Comparison of ENCODE assay signal across 19 mouse cellular contexts in the genomic region with DNA sequence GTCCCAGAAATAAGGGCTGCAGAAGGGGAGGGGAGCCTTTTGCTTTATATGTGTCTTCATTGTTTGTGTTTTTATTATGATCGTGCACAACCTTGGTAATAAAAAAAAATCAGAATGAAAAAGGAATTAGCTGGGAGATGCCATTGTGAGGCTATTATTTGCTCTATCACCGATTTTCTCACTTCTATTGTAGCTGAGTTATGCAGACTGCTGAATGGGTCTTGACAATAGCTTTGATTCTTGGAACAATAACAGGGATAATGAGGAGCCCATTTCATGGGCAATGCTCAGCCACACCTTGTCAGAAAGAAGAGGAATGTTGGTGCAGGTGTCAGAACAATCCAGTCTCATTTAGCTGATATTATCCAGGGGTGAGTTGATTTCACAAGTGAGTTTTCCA.
DNase-seq lines count a peak whose midpoint lies in the region; ATAC-seq and TF ChIP-seq lines count a peak whose summit lies in the region.
"Had no signal": no experiment of that assay in that cellular context is flagged by ENCODE, and none has a peak within 500 bp of the region (broad histone marks: within the 10 kb centered on the region; RNA-seq: fewer than 3 reads in every experiment).

No protein-coding gene starts in this region.

- DNase-seq in ES-CJ7 (ENCODE audit: low read depth, low spot score) (peak; percentile 45), ES-E14 (ENCODE audit: low read depth, low spot score) (peak; percentile 42), WW6 (ENCODE audit: low read depth, low spot score) (peak; percentile 4)
- no peak for DNase-seq in lung, adult 2 months
- DNase-seq in T-cell, adult 2 months (ENCODE audit: low spot score): no peak
- no peak for DNase-seq in hindbrain, embryonic 11.5 days (ENCODE audit: low spot score)
- DNase-seq: adrenal gland, adult 2 months; adrenal gland, postnatal 10 days; adrenal gland, postnatal 25 days; cerebellum, adult 11-12 months; cerebellum, adult 2 months; cerebellum, adult 9-10 months; cerebellum, postnatal 10 days; cerebellum, postnatal 25 days; forebrain, postnatal 0 days had no signal

- no peak overlapping the region for H3K27ac ChIP-seq in ES-E14 (ENCODE audit: insufficient read depth, low read depth, low read length, poor library complexity, severe bottlenecking)
- H3K27ac ChIP-seq in hindbrain, embryonic 11.5 days (ENCODE audit: low read depth, low read length): no peak overlapping the region
- H3K27ac ChIP-seq: embryonic facial prominence, embryonic 10.5 days; embryonic facial prominence, embryonic 12.5 days; forebrain, embryonic 13.5 days; forebrain, embryonic 15.5 days had no signal

- 74% methylated on average over 2 of the region's 2 CpGs for WGBS in lung, adult 2 months
- 63% methylated on average over 2 of the region's 2 CpGs for WGBS in hindbrain, embryonic 11.5 days

- no peak overlapping the region for H3K9ac ChIP-seq in ES-E14 (ENCODE audit: insufficient read depth, low read depth, low read length, poor library complexity, severe bottlenecking)
- H3K9ac ChIP-seq in hindbrain, embryonic 11.5 days (ENCODE audit: low read depth, low read length): no peak overlapping the region
- H3K9ac ChIP-seq: embryonic facial prominence, embryonic 12.5 days; forebrain, embryonic 13.5 days; forebrain, embryonic 15.5 days; forebrain, postnatal 0 days had no signal

- H3K4me2 ChIP-seq in hindbrain, embryonic 11.5 days (replicated peaks; ENCODE audit: low read depth, low read length): no peak overlapping the region
- H3K4me2 ChIP-seq: embryonic facial prominence, embryonic 12.5 days; forebrain, embryonic 13.5 days; forebrain, embryonic 15.5 days had no signal

- ATAC-seq in hindbrain, embryonic 11.5 days (ENCODE audit: low FRiP score): no peak
- ATAC-seq: forebrain, embryonic 13.5 days; forebrain, embryonic 15.5 days; forebrain, postnatal 0 days had no signal

- peaks cover 0 to 2% of the 10 kb centered on the region in 2 experiments; a peak in 1 of 4 replicates for H3K4me1 ChIP-seq in ES-E14 (ENCODE audit: control insufficient read depth in 2 of 2, insufficient read depth in 2 of 2, low read length in 2 of 2, poor library complexity in 1 of 2)
- H3K4me1 ChIP-seq in lung, adult 2 months (ENCODE audit: control insufficient read depth, insufficient read depth, low read length): no peaks in the 10 kb centered on the region
- H3K4me1 ChIP-seq in hindbrain, embryonic 11.5 days (replicated peaks; ENCODE audit: control insufficient read depth, insufficient read depth, low read length): no peaks in the 10 kb centered on the region
- H3K4me1 ChIP-seq: embryonic facial prominence, embryonic 10.5 days; embryonic facial prominence, embryonic 12.5 days; forebrain, embryonic 13.5 days; forebrain, embryonic 15.5 days had no signal

- in situ Hi-C loops in ES-E14 (cut with MboI; ENCODE audit: low sequenced_read_pairs in 2 of 2, unreplicated experiment in 2 of 2): no loop called here

- TF ChIP-seq POLR2A in lung, adult 2 months (IDR thresholded peaks at IDR 0.05; ENCODE audit: borderline replicate concordance, extremely low read depth, low read depth, low read length): no peak

- no peak for TF ChIP-seq CTCF in lung, adult 2 months (IDR thresholded peaks at IDR 0.05; ENCODE audit: insufficient read depth, low read length)

- no peak overlapping the region for H3K4me3 ChIP-seq in ES-E14 (ENCODE audit: insufficient read depth in 1 of 2, low read depth in 1 of 2, low read length in 2 of 2, poor library complexity in 1 of 2, severe bottlenecking in 1 of 2)
- H3K4me3 ChIP-seq in lung, adult 2 months (replicated peaks; ENCODE audit: extremely low read depth, low read depth, low read length): no peak overlapping the region
- no peak overlapping the region for H3K4me3 ChIP-seq in hindbrain, embryonic 11.5 days (ENCODE audit: low read depth, low read length)
- H3K4me3 ChIP-seq: embryonic facial prominence, embryonic 10.5 days; embryonic facial prominence, embryonic 12.5 days; forebrain, embryonic 13.5 days; forebrain, embryonic 15.5 days had no signal

- no peaks in the 10 kb centered on the region for H3K36me3 ChIP-seq in ES-E14 (ENCODE audit: control insufficient read depth, insufficient read depth, low read length, poor library complexity, severe bottlenecking)
- H3K36me3 ChIP-seq in hindbrain, embryonic 11.5 days (ENCODE audit: control insufficient read depth, insufficient read depth, low read length): no peaks in the 10 kb centered on the region
- H3K36me3 ChIP-seq: embryonic facial prominence, embryonic 10.5 days; embryonic facial prominence, embryonic 12.5 days; forebrain, embryonic 15.5 days had no signal

- H3K27me3 ChIP-seq in hindbrain, embryonic 11.5 days (ENCODE audit: control insufficient read depth, insufficient read depth, low read length): no peaks in the 10 kb centered on the region
- H3K27me3 ChIP-seq: embryonic facial prominence, embryonic 12.5 days; forebrain, embryonic 15.5 days had no signal

- H3K9me3 ChIP-seq in ES-E14 (ENCODE audit: control insufficient read depth, insufficient read depth, low read depth, low read length): no peaks in the 10 kb centered on the region
- H3K9me3 ChIP-seq in hindbrain, embryonic 11.5 days (ENCODE audit: control insufficient read depth, low read length): no peaks in the 10 kb centered on the region
- H3K9me3 ChIP-seq: embryonic facial prominence, embryonic 10.5 days; embryonic facial prominence, embryonic 12.5 days; forebrain, embryonic 13.5 days; forebrain, embryonic 15.5 days had no signal

TF ChIP-seq in ES-E14, 5 proteins besides CTCF, POLR2A, EP300 and RAD21:
- TF ChIP-seq CHD2 (IDR thresholded peaks at IDR 0.05; ENCODE audit: low read depth, low read length) (no peak), ZC3H11A (IDR thresholded peaks at IDR 0.05; ENCODE audit: borderline replicate concordance, low read depth, low read length) (no peak)

Comparison
In these comparisons a context has a peak if more than half of its experiments do, and no peak if none do; other contexts are left out.
1. DNase-seq: peak in ES-CJ7 (single experiment), ES-E14 (single experiment) and WW6 (single experiment); none in lung, adult 2 months (single experiment), T-cell, adult 2 months (single experiment) and hindbrain, embryonic 11.5 days (single experiment).